Mouse (Mus musculus) gastrocnemius, postnatal 4 days (tissue): Measurements from ENCODE around the gene Ptprj. TPM values are rescaled to one million over a fixed set of nuclear protein-coding genes. Genes with fewer than 3 reads are reported as not detected.
"Not testable (repeated sequence)": the region's sequence is repeated elsewhere in the genome, so short reads cannot be mapped to it uniquely, and the experiment has no call there.

ENCODE experiments used
- DNase-seq, 2 experiments: peaks; one replicate each; pipeline ENCODE4 v3.0.0; 2021 to 2022; ENCODE audit warnings: low spot score in 2 of 2, mixed read lengths in 2 of 2
- total RNA-seq, 2 experiments: library from RNA; stranded (reverse); gene quantifications; 2 replicates each; pipeline ENCODE4 v1.2.3; 2021

The Ptprj gene
- total RNA-seq, 2 experiments from 2014 or later = 12.5 to 12.7 TPM

DNA sequence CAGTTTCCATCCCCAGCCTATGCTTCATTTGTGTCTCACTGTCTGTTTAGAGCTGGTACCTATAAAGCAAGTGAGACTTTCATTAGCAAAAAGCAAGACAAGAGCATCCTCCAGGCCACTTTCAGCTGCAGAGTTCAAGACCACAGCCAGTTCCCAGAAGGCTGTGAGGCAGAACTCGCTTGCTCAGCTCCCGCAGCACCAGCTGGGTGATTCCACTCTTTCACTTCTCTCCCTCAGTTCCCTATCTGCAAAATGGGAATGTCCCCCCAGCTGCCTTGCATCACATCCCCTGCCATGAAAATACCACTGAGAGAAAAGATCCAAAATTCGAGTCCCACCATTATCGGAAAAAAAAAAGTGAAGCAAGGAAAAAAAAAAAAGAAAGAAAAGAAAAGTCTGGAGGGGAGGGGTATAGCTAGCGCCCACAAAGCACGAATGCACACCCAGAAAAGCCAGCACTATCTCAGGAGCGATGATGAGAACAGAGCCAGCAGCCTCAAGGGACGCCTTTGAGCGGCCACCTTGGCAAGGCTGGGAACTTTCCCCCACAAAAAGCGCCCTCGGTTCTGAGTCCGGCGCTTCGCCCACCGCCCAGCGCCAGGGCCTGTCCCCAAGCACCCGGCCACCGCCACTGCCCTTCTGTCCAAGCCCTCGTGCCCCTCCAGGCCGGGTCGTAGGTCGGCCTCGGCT is 1.3 kb downstream of the Ptprj start:
- no peak for DNase-seq

DNA sequence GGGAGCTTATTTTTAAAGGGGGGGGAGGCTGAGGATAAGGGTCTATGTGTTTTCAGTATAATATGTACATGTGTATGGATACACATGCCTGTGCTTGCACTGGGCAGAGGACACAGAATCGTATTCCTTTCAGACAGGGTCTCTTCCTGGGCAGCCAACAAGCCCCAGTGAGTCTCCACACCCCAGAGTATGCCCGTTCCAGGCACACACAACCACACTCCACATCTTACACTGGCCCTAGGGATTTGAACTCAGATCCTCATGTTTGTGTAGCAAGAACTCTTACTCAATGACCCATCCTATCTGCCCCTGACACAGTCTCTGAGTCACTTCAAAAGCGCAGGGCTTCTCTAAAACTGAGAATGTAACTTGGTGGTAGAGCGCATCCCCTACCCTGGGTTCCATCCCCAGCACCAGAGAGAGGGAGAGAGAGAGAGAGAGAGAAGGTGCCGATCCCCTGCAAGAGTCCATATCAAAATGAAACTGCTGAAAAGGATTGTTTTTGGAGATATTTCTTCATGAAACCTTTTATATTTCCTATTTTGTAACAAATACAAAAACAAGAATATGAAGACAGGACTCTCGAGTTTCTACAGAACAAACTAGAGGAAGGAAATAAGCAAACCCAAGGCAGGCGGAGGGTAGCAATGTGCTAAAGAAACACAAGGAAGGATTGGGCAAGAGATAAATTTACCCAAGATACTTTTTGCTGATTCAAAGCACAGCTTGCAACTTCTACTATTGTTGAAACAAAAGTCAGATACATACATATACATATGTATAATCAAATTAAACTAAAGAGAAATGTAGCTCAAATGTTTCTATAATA is 2.8 kb downstream of the Ptprj start:
- no peak for DNase-seq

DNA sequence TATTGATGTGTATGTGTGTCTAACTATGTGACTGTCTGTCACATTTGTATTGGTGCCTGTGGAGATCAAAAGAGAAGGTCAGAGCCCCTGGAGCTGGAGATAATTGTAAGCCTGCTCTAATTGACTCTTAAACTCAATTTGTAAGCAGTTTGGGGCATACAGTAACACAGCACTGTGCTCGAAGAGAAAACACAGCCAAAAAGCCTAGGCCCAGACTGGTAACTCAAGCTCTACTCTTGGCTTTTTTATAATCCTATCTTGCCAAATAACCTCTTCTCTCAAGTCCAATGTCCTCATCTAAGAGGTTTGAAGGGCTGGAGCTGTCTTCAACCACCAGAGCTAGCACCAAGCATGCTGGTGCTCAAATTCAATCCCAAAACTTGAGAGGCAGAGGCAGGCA is 3.5 kb downstream of the Ptprj start:
- no peak for DNase-seq

DNA sequence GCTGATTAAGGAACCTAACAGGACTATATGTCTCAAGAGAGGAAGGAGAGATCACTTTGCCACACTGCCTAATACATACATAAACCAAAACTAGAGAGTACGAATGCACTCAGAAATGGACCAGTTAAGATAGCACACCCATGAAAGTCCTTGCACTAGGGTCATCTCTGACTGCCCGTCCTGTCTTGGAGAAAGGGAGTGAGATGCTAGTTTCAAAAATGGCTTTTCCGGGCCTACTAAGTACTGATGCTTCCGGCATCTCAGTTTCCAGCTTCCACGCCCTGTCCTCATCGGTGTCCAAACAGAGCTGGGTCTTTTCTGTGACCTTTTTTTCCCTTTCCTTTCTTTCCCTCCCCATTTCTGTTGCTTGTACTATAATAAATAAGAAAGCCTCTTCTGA is 4.0 kb downstream of the Ptprj start:
- DNase-seq = no peak

DNA sequence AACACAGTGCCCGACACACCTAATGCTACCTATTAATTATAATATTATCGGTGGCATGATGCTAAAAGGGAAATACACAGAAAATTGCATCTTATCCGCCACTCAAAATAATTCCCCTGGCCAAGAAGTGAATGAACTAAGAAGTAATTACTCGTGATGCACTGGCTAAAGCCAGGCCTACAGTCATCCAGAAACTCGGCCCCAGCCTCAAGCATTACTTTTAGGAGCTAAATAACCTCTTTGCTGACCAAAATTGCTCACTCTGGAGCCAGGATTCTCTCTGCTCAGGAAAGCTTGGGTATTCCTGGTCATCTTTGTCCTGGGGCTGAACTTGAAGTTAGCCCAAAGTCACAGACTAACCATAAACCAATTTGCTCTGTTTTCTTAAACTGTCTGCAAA is 4.7 kb downstream of the Ptprj start:
- no peak for DNase-seq

DNA sequence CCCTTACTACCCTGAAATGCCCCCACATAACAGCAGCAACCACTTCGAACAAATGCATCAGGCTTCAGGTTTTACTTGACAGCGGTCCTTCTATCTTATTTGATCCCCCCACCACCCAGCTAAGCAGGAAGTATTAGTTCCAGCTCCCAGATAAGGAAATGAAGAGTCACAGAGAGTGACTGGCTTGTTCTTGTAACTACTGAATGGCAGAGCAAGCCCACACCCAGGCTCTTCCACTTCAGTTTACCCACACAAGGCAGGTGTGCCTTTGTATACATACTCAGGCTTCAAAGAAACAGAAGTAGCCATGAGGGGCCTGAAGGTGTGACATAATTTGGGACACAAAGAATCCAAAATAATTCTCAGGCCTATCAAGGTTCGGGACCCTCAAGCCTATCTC is 5.3 kb downstream of the Ptprj start:
- DNase-seq = no peak

DNA sequence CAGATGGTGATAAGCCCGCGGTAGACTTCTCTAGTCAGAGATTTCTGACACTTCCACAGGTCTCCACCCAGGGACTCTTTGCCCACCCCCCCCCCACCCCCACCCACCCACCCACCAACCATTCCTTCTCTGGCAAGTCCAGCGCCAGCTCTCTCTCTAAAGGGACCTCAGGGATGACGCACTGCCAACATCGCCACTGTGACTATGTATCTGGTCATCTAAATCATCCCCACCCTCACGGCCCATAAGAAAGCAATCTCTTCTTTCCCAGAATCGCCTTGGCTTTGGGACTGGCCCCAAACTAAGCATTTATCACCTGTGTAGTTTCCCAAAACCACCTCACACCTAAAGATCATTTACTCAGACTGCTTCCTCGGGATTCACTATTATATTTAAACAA is 5.9 kb downstream of the Ptprj start:
- no peak for DNase-seq

DNA sequence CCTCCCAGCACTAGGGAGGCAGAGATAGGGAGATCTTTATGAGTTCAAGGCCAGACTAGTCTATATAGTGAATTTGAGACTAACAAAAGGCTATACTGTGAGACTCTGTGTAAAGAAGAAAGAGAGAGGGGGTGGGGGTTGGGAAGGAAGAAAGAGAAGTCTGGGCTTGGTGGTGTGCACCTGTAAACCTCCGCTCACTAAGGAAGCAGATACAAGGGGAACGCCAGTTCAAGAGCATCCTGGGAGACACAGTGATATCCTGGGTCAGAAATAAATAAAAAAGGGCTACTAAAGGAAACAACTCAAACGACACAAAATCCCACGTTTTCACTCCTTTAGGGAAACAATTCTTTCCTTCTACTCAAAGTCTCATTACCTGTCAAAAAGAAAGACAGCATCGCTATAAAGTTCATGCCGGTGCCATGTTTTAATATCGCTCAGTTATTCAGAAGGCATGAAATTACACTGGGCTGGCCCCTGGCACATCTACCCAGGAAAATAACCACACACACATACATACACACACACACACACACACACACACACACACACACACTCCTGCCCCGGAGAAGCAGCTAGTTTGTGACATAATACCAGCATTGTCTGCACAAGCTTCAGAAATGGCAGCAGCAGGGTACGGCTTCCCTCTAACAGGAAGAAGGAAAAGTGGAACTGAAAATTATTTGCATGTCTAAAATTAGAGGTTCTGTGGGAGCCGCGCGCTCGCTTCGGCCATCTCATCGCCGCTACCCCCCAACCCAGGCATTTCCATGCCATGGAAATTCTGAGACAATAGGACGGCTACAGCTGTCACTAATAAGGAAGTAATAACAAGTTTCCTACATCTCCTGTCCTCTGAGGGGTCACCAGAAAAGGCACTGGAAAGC is 6.6 kb downstream of the Ptprj start:
- no peak for DNase-seq

DNA sequence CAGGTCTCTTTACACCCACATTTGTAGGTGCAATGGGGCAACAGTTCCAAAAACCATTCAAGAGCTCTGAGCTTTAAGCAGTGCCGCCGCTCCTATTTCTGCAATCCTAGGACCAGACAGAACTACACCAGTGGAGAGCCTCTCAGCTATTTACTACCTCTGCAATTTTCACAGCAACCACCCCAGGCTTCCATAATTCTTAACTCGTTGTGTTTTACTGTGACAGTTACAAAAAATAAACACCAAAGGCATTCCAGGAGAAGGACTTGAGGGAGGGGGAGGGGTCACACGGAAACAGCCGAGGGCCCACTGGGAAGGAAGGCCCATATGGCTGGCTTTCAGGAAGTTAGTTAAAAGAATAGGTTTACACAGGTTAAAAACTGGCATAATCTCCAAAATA is 8.3 kb downstream of the Ptprj start:
- no peak for DNase-seq

DNA sequence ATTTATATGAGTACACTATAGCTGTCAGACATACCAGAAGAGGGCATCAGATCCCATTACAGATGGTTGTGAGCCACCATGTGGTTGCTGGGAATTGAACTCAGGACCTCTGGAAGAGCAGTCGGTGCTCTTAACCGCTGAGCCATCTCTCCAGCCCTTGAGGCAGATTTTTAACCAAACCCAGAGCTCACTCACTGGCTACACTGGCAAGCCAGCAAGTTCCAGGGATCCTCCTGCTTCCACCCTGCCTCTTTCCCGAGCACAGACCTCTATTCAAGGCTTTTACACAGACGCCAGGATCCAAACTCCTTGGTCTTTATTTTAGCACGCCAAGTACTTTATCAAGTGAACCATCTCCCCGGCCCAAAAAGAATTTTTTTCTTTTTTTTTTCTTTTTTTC is 9.0 kb downstream of the Ptprj start:
- DNase-seq = not testable (repeated sequence)

DNA sequence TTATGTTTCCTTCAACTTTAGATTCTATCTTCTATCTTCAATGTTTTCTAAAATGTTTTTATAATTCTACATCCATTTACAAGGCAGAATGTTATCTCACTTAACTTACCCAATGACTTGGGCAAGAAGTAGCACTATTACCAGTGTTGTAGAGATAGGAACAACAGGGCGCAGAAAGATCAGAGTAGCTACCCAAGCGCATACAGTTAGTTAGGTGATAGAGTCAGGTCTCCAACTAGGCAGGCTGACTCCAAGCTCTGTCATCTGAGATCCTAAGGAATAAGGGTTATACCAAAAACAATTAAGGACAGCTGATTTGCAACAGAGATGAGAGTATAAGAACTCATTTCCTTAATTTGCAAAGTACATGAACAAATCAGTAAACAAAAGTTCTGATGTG is 9.6 kb downstream of the Ptprj start:
- no peak for DNase-seq

DNA sequence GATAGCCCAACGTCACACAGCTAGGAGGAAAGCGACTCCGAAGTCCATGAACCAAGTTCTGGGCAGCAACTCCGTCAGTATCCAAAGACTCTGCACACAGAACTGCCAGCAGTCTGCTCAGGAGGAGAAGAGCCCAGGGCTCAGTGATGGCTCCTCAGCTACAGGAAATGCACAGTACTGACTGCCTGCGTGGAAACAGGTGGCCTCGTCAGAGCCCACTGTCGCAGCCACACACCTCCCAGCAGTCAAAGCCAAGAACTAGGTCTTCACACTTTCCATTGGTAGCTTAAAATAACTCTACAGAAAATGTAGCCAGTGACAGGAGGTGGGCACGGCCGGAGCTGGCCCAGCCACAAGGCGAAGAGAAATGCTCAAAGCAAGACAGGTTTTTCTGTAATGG is 10.2 kb downstream of the Ptprj start:
- DNase-seq = no peak

DNA sequence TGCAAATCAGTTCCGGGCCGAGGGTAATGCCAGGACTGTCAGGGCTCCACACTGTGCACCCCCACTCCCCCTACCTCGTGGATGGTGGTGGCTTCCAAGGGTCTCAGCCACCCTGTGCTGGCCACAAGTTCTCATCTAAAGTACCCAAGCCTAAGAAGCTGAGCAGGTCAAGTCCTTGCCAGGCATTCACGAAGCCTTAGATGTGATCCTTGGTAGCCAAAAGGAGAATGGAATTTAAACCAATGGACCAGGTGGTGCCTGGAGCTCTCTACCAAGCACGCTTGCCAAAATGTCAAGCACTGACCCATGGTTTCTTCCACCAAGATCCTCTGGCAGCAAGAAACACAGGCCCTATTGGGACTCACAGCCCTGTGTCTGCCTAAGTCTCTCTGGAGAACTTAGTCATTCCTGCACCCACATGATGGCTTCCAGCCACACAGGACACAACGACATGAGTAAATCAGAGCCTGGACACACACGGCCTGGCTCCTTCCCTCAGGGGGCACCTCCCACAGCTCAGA is 11.4 kb downstream of the Ptprj start:
- no peak for DNase-seq

DNA sequence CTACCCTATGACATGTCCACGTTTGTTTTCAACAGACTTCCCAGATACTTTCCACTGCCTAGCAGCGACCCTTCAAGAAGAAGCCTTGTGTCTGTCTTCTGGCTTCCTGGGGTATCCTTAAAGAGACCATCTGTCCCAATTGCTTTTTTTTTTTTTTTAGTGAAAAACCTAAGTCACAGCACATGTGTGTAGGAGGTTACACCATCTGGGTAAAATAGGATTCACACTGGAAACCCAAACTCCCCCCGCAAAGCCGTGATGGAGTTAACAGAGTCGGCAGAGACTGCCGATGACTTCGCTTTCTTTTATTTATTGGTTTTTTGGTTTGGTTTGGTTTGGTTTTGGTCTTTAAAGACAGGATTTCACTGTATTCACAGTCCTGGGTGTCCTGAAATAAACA is 12.4 kb downstream of the Ptprj start:
- DNase-seq = no peak

DNA sequence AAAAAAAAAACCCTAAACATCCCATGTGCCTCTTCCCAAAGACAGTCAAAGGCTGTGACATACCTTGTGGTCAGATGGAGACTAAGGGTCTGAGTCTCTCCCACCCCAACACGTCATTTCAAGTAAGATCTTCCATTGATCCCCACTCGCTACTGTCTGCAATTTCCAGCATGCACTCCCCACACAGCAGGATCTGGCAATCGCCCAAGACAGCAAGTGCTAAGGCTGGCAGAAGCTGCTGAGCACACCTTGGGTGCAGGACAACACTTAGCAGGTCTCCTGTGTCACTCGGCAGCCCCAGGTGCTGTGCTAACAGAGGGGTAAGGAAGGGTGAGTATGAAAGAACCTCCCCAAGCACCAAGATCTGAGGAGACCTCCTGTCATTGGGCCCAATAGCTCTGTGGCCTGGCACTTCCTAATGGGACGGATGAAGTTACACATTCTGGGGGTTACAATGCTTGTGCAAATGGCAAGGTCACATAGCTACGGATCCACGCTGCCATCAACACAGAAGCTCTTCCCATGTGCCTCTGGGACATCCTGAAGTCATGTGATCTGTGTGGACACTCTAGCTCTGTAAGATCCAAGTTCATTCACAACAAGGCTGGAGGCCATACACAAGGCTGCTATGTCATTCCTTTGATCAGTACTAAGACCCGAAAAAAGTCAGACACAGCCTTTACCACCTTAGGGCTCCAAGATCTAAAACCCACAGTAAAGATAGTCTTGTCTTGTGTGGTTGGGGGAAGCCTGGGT is 13.5 kb downstream of the Ptprj start:
- DNase-seq = no peak

DNA sequence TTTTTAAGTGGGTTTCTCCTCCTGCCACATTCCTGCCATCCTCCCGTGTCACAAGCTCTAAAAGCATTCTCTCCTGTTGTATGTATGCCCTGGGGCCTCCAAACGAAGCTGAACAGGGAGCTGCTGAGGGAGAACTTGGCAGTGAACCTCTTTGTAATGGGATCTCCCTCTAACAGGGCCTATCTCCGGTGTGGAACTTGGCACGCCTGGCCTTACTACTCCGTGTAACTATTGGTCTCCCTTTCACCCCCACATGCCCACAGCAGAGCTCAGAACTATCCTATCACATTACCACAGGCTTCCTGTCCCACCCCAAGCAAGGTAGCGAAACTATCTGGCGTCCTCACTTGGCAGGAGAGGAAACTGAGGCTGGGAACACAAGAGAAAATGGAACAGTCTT is 14.4 kb downstream of the Ptprj start:
- no peak for DNase-seq

DNA sequence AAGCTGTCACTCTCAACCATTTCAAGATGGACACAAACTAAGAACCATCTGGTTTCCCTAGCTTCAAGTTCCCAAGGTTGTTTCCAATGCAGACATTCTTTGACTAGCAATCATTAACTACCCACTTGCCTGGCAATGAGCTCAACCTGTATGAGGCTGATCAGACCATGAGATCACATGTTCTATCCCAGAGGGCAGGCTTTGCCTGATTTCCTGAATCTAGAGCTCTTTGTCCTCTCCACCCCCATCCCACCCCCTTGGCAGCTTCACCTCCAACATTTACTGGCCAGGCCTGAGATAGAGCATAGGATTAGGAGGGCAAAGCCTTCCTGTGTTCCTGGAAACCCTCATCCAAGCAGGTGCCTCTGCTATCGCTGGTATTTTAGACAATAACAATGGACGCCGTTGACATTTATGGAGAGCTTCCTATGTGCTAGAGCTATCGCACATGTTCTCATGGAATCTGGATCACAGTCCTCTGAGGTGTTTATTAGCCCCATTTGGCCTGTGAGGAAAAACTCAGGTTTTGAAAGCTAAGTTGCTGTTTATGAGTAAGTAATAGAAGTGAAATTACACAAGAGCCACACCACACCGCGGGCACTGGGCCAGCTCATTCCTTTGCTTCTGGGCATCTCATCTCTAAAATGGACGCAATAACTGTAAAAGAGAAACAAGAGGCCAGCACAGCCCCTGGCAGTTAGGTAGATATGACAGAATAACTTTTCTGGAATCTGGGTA is 15.1 kb downstream of the Ptprj start:
- DNase-seq = no peak

DNA sequence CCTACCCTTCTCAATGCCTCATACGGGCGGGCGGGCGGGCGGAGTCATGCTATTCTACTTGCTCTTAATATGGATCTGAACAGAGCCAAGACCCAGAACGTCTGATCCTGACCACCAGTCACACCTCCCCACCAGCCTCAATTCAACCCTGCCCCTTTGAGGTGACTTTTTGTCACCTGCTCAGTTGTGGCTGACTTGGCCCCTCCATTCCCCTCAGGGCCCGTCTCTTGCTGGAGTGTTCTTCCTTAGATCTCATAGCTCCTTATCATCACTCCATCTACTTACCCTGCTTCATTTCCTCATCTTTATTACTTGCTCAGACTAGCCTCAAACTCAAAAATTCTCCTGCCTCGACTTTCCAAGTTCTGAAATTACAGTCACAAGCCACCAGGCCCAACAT is 15.9 kb downstream of the Ptprj start:
- no peak for DNase-seq

DNA sequence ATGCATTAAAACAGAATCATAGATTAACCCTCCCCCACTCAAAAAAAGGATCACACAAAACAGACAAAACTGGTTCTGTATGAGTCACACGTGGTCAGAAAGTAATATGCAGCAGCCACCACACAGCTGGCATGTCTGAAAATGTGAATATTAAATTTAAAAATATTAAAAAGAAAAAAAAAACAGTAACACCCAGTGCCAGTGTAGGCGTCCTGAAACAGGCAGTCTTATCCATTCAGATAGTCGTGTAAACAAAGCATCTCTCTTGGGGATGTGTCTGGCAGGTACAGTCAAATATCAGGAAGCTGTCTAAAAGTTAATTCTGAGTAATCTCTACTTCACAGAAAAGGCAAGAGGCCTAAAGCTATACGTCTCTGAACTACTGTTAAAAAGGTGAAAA is 17.3 kb downstream of the Ptprj start:
- no peak for DNase-seq

DNA sequence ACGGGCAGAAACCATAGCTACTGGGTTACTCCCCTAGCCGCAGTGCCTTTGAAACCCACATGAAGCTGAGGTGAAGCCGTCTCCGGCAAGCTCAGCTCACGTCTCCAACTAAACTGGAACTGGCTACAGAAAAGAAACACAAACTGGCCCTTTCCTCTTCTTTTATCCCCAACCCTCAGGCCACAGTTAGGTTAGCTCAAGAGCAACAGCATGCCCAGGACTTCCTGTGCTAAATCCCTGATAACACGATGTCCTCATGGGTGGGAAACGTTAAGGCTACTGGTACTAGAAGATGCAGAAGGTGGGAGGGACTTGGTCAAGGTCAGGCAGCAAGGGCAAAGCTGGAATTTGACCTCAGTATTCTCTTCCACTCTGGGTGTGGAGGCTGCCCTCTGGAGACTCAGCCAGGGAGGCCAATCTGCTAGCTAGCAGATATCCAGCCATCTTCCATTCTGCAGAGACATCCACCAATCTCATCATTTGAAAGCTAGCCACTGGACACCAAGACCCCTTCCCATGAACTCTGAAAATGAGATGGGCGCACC is 18.2 kb downstream of the Ptprj start:
- no peak for DNase-seq
